Mouse (Mus musculus) liver, embryonic 15.5 days (tissue): Measurements from ENCODE around the gene Frs2. TPM values are rescaled to one million over a fixed set of nuclear protein-coding genes. Genes with fewer than 3 reads are reported as not detected.

Experiments used
- ATAC-seq: fragments of 200-750 bp; cut with Nextera tagmentation; 2 replicates; pipeline ENCODE4 v1.8.0; 2017; ENCODE audit warnings: moderate number of reproducible peaks, mild to moderate bottlenecking, moderate library complexity; ENCODE audit not compliant: insufficient read depth
- H3K27ac ChIP-seq: fragments of 300-500 bp; sonication (generic); replicated peaks from 2 replicates; pipeline ENCODE4 v1.5.1; 2015; ENCODE audit warnings: mild to moderate bottlenecking, inconsistent platforms
- H3K27me3 ChIP-seq: fragments of 300-500 bp; sonication (generic); 2 replicates; pipeline ENCODE4 v1.6.1; 2015; ENCODE audit warnings: mild to moderate bottlenecking, inconsistent platforms
- H3K36me3 ChIP-seq: fragments of 300-500 bp; sonication (generic); replicated peaks from 2 replicates; pipeline ENCODE4 v1.6.1; 2015; ENCODE audit warnings: moderate library complexity, mild to moderate bottlenecking, inconsistent platforms
- H3K4me1 ChIP-seq: fragments of 300-500 bp; sonication (generic); replicated peaks from 2 replicates; pipeline ENCODE4 v1.6.1; 2015; ENCODE audit warnings: inconsistent platforms
- H3K4me2 ChIP-seq: fragments of 300-500 bp; sonication (generic); 2 replicates; pipeline ENCODE4 v1.6.1; 2015; ENCODE audit warnings: moderate library complexity, mild to moderate bottlenecking, inconsistent platforms
- H3K4me3 ChIP-seq: fragments of 300-500 bp; sonication (generic); replicated peaks from 2 replicates; pipeline ENCODE4 v1.5.1; 2015; ENCODE audit warnings: mild to moderate bottlenecking, inconsistent platforms
- H3K9ac ChIP-seq: fragments of 300-500 bp; sonication (generic); 2 replicates; pipeline ENCODE4 v1.6.1; 2015; ENCODE audit warnings: moderate library complexity, mild to moderate bottlenecking, inconsistent platforms
- H3K9me3 ChIP-seq: fragments of 300-500 bp; sonication (generic); replicated peaks from 2 replicates; pipeline ENCODE4 v1.6.1; 2016; ENCODE audit warnings: inconsistent platforms
- WGBS: fragments of 180-500 bp; shearing (Covaris S2); methylation state at CpG from one replicate; pipeline ENCODE4 v1.1.7; 2015; ENCODE audit warnings: mixed read lengths; ENCODE audit not compliant: insufficient replicate concordance; 5-methylcytosine and 5-hydroxymethylcytosine counted together
- polyA plus RNA-seq: library from polyadenylated mRNA; unstranded; fragments of >200 nt; fragmentation: Nextera tagmentation; extraction: Ambion mirVana; gene quantifications from 2 replicates; pipeline ENCODE4 v1.2.1, GENCODE M21; 2015

Frs2 gene
- polyA plus RNA-seq, 1 experiment from 2014 or later: 6.9 TPM

GRCm38 (mm10) chr10:117105015-117105414, 43.3 kb downstream of the Frs2 start:
- H3K27ac ChIP-seq: peak overlapping the region; percentile 87
- H3K4me2 ChIP-seq: peak overlapping the region; percentile 49
- ATAC-seq: peak; percentile 23
- H3K36me3 ChIP-seq: peaks cover 16% of the 10 kb centered on the region
- no peaks in the 10 kb centered on the region for H3K27me3 ChIP-seq
- 26% methylated on average over 4 of the region's 4 CpGs for WGBS
- H3K4me3 ChIP-seq: peak overlapping the region; percentile 1
- no peaks in the 10 kb centered on the region for H3K9me3 ChIP-seq
- peaks cover 80% of the 10 kb centered on the region for H3K4me1 ChIP-seq
- 0 out of 2 replicates have a peak overlapping the region, but pooled peaks have one; percentile 36 for H3K9ac ChIP-seq

DNA sequence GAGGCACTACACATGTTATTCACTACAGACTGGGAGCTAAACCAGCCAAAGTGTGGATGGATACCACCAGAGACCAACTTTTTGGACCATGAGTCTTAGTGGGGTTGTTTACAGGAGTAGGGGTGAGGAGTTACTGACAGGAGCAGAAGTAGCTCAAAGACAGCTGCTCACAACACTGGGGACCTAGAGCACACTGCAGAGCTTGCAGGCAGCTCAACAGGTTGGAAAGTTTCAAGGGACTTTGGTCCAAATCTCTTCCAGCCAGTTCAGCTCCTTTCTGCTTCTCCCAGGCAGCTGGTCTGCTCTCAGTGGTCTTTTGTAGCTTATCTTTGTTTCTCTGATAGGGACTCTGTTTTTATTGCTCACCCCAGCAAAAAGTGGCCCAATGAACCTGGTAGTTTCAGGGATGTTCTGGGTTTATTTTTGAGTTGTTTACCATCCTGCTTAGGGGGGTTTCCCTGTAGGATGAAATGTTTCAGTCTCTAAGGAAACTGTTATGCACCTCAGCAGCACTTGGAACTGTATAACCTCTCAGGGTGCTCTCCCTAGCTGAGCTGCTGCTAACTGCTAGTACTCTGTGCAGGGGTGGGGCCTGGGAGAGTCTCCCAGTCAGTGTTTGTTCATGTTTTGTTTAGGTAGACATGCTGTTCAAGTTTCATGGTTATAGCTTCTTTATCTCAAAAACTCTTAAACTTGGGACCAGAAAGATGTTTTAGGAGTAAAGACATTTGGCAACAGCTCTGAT, 44.3 kb downstream of the Frs2 start:
- Histone ChIP-seq H3K27me3 (no peaks in the 10 kb centered on the region), H3K9me3 (no peaks in the 10 kb centered on the region), H3K4me1 (peaks cover 79% of the 10 kb centered on the region), H3K36me3 (peaks cover 18% of the 10 kb centered on the region), H3K27ac (peak overlapping the region; percentile 87), H3K4me2 (peak overlapping the region; percentile 39), H3K4me3 (no peak overlapping the region), H3K9ac (peak overlapping the region; percentile 28)
- ATAC-seq: peak; percentile 45

- peaks cover 39% of the 10 kb centered on the region for H3K36me3 ChIP-seq
- H3K9ac ChIP-seq: no peak overlapping the region
- H3K4me2 ChIP-seq: no peak overlapping the region
- ATAC-seq: no peak
- H3K4me3 ChIP-seq: no peak overlapping the region
- 0 out of 2 replicates have a peak overlapping the region, but pooled peaks have one; percentile 1 for H3K27ac ChIP-seq
- no peaks in the 10 kb centered on the region for H3K27me3 ChIP-seq
- WGBS: 61% methylated on average over 5 of the region's 5 CpGs
- no peaks in the 10 kb centered on the region for H3K9me3 ChIP-seq
- H3K4me1 ChIP-seq: peaks cover 72% of the 10 kb centered on the region
Measured at GRCm38 (mm10) chr10:117100175-117100574, 48.2 kb downstream of the Frs2 start.

GRCm38 (mm10) chr10:117097116-117097698, 51.1 kb downstream of the Frs2 start:
- peak overlapping the region; percentile 85 for H3K27ac ChIP-seq
- 51% methylated on average over 2 of the region's 2 CpGs for WGBS
- ATAC-seq: peak; percentile 94
- peaks cover 62% of the 10 kb centered on the region for H3K4me1 ChIP-seq
- H3K27me3 ChIP-seq: no peaks in the 10 kb centered on the region
- H3K9ac ChIP-seq: peak overlapping the region; percentile 11; the same call in 1 of the 2 replicates
- no peaks in the 10 kb centered on the region for H3K9me3 ChIP-seq
- peaks cover 67% of the 10 kb centered on the region for H3K36me3 ChIP-seq
- H3K4me3 ChIP-seq: no peak overlapping the region
- peak overlapping the region; percentile 35 for H3K4me2 ChIP-seq

GRCm38 (mm10) chr10:117096096-117096495, 52.2 kb downstream of the Frs2 start:
- no peaks in the 10 kb centered on the region for H3K27me3 ChIP-seq
- H3K4me1 ChIP-seq: peaks cover 61% of the 10 kb centered on the region
- WGBS: 90% methylated on average over 6 of the region's 6 CpGs
- H3K36me3 ChIP-seq: peaks cover 76% of the 10 kb centered on the region
- no peak for ATAC-seq
- H3K4me3 ChIP-seq: no peak overlapping the region
- H3K9ac ChIP-seq: no peak overlapping the region
- H3K9me3 ChIP-seq: no peaks in the 10 kb centered on the region
- no peak overlapping the region for H3K27ac ChIP-seq
- no peak overlapping the region for H3K4me2 ChIP-seq

- Histone ChIP-seq H3K36me3 (peaks cover 70% of the 10 kb centered on the region), H3K4me3 (no peak overlapping the region), H3K27ac (no peak overlapping the region), H3K9me3 (no peaks in the 10 kb centered on the region), H3K9ac (no peak overlapping the region), H3K4me1 (peaks cover 52% of the 10 kb centered on the region), H3K4me2 (no peak overlapping the region), H3K27me3 (no peaks in the 10 kb centered on the region)
- 73% methylated on average over 15 of the region's 15 CpGs for WGBS
- ATAC-seq: no peak
Measured at GRCm38 (mm10) chr10:117094504-117095329, 53.6 kb downstream of the Frs2 start.

DNA sequence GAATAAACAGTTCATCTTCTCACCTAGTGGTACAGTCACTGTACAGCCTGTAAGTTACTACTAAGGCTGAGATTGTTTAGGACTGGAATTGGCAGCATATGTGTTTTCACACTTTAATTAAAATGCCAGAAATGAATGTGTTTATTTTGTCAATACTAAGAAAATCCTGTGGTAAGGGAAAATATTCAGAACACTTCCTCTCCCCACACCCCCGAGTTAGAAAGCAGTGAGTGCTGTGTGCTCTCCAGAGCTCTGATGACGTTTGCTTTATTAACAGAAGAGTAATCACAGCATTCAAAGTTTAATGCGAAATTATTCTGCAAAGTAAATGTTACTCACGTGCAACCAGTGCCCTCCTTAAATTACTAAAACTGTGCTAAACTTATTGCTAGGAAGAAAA, 58.7 kb downstream of the Frs2 start:
- Histone ChIP-seq H3K4me3 (no peak overlapping the region), H3K9me3 (no peaks in the 10 kb centered on the region), H3K27ac (no peak overlapping the region), H3K27me3 (no peaks in the 10 kb centered on the region), H3K4me1 (peaks cover 13% of the 10 kb centered on the region), H3K9ac (no peak overlapping the region), H3K4me2 (no peak overlapping the region), H3K36me3 (peaks cover 57% of the 10 kb centered on the region)
- WGBS: 69% methylated on average over 4 of the region's 4 CpGs
- no peak for ATAC-seq

- ATAC-seq: no peak
- Histone ChIP-seq H3K36me3 (peaks cover 75% of the 10 kb centered on the region), H3K9ac (0 out of 2 replicates have a peak overlapping the region, but pooled peaks have one; percentile 9), H3K9me3 (no peaks in the 10 kb centered on the region), H3K4me3 (no peak overlapping the region), H3K27me3 (no peaks in the 10 kb centered on the region), H3K27ac (peak overlapping the region; percentile 33; the same call in 1 of the 2 replicates), H3K4me1 (peaks cover 16% of the 10 kb centered on the region), H3K4me2 (no peak overlapping the region)
- WGBS: 82% methylated on average over 2 of the region's 2 CpGs
Measured at GRCm38 (mm10) chr10:117081914-117082359, 66.4 kb downstream of the Frs2 start.

DNA sequence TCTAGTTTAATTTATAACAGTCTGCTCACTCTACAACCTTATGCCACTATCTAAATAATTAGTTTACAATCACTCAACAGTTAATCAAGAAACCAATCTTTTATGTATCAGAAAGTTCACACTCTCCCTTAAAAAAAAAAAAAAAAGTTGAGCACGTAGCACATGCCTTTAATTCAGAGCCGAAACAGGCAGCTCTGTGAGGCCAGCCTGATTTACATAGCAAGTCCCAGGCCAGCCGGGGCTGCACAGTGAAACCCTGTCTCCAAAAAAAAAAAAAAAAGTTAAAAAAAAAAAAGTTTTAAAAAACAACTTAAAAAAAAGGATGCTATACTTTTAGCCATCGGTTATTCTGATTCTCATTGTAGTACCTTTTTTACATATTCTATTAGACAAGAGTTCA, 67.0 kb downstream of the Frs2 start:
- Histone ChIP-seq H3K4me2 (no peak overlapping the region), H3K9ac (no peak overlapping the region), H3K27ac (no peak overlapping the region), H3K27me3 (no peaks in the 10 kb centered on the region), H3K9me3 (no peaks in the 10 kb centered on the region), H3K36me3 (peaks cover 79% of the 10 kb centered on the region), H3K4me3 (no peak overlapping the region), H3K4me1 (peaks cover 16% of the 10 kb centered on the region)
- ATAC-seq: no peak
- 77% methylated on average over 4 of the region's 4 CpGs for WGBS

DNA sequence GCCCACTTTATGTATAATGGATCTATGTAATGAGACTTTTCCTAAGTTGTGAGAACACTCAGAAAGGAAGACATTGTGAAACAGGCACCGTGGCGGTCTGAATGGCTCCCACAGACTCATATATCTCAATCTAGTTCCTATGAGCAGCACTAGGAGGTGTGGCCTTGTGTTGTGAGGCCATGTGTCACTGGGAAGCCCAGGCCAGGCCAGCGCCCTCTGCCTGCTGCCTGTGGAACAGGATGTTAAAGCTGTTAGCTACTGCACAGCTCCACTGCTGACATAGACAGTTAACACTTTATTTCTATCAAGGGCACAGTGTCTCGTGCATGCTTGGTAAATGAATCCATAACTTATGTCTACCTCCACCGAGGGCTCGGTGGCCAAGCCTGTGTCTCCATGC, 70.0 kb downstream of the Frs2 start:
- peak; percentile 59; the same call in 1 of the 2 replicates for ATAC-seq
- Histone ChIP-seq H3K4me2 (no peak overlapping the region), H3K36me3 (peaks cover 86% of the 10 kb centered on the region), H3K27ac (no peak overlapping the region), H3K4me1 (peaks cover 16% of the 10 kb centered on the region), H3K9me3 (no peaks in the 10 kb centered on the region), H3K4me3 (no peak overlapping the region), H3K27me3 (no peaks in the 10 kb centered on the region), H3K9ac (no peak overlapping the region)
- 64% methylated on average over 6 of the region's 6 CpGs for WGBS

DNA sequence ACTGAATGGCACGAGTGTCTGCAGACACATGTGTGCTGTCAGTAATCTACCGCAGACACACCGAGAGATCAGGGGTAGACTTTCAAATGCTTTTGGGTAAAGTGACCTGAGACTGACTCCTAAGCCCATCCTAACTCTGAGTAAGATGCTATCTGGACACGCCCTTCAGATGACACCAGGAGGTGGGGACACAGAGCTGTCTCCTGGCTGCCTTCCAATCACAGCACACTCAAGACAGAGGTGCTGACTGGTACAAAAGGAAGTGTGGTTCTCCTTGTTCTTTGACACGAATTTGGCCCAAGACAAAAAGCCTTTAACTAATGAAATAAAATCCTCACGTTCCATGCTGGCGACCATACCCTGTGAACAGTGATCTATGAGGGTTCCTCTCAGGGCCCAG, 75.2 kb downstream of the Frs2 start:
- no peak overlapping the region for H3K4me3 ChIP-seq
- peaks cover under 1% of the 10 kb centered on the region; the same call in 1 of the 2 replicates for H3K4me1 ChIP-seq
- no peak overlapping the region for H3K4me2 ChIP-seq
- WGBS: 84% methylated on average over 7 of the region's 7 CpGs
- H3K9me3 ChIP-seq: no peaks in the 10 kb centered on the region
- ATAC-seq: no peak
- H3K9ac ChIP-seq: no peak overlapping the region
- H3K27ac ChIP-seq: no peak overlapping the region
- H3K36me3 ChIP-seq: peaks cover 83% of the 10 kb centered on the region
- H3K27me3 ChIP-seq: no peaks in the 10 kb centered on the region
